Mouse (Mus musculus) kidney, postnatal 0 days (tissue): Measurements from ENCODE around the gene Ralgps1. TPM values are rescaled to one million over a fixed set of nuclear protein-coding genes. Genes with fewer than 3 reads are reported as not detected.
"Not testable (repeated sequence)": the region's sequence is repeated elsewhere in the genome, so short reads cannot be mapped to it uniquely, and the experiment has no call there.

ENCODE experiments used
- ATAC-seq: fragments of 200-750 bp; cut with Nextera tagmentation; replicated peaks from 2 replicates; pipeline ENCODE4 v1.8.0; 2017; ENCODE audit warnings: low read depth, moderate number of reproducible peaks, moderate TSS enrichment, moderate library complexity; ENCODE audit not compliant: low FRiP score
- DNase-seq: peaks from one replicate; pipeline ENCODE4 v3.0.0-alpha.2; 2016; ENCODE audit warnings: low spot score
- H3K27ac ChIP-seq: fragments of 300-500 bp; sonication (generic); 2 replicates; pipeline ENCODE4 v1.5.1; 2014; ENCODE audit warnings: mild to moderate bottlenecking
- H3K27me3 ChIP-seq: fragments of 300-500 bp; sonication (generic); 2 replicates; pipeline ENCODE4 v1.6.1; 2014; ENCODE audit warnings: low read length, mixed read lengths; ENCODE audit not compliant: insufficient read depth
- H3K36me3 ChIP-seq: fragments of 300-500 bp; sonication (generic); 2 replicates; pipeline ENCODE4 v1.6.1; 2014; ENCODE audit warnings: low read length, mixed read lengths; ENCODE audit not compliant: insufficient read depth
- H3K4me1 ChIP-seq: fragments of 300-500 bp; sonication (generic); replicated peaks from 2 replicates; pipeline ENCODE4 v1.6.1; 2014; ENCODE audit warnings: antibody characterized with exemption, low read length, mixed read lengths; ENCODE audit not compliant: insufficient read depth
- H3K4me2 ChIP-seq: fragments of 300-500 bp; sonication (generic); 2 replicates; pipeline ENCODE4 v1.6.1; 2014; ENCODE audit warnings: mild to moderate bottlenecking, low read length, moderate library complexity, mixed read lengths
- H3K4me3 ChIP-seq: fragments of 300-500 bp; sonication (generic); replicated peaks from 2 replicates; pipeline ENCODE4 v1.5.1; 2014; ENCODE audit warnings: low read depth, low read length
- H3K9ac ChIP-seq: fragments of 300-500 bp; sonication (generic); 2 replicates; pipeline ENCODE4 v1.6.1; 2014; ENCODE audit warnings: low read depth, low read length
- H3K9me3 ChIP-seq: fragments of 300-500 bp; sonication (generic); replicated peaks from 2 replicates; pipeline ENCODE4 v1.6.1; 2016; ENCODE audit warnings: low read length, inconsistent platforms, mixed read lengths
- CTCF ChIP-seq: IDR thresholded peaks from 2 replicates; pipeline ENCODE4 v1.5.1; 2016; ENCODE audit warnings: antibody characterized with exemption, low read depth, mild to moderate bottlenecking, moderate library complexity
- WGBS: fragments of 180-500 bp; shearing (Covaris S2); extraction: QIAGEN DNeasy Blood & Tissue Kit; methylation state at CpG from one replicate; pipeline ENCODE4 v1.1.7; 2014; 5-methylcytosine and 5-hydroxymethylcytosine counted together
- polyA plus RNA-seq: library from polyadenylated mRNA; unstranded; fragments of >200 nt; fragmentation: Nextera tagmentation; extraction: Ambion mirVana; gene quantifications from 2 replicates; pipeline ENCODE4 v1.2.1, GENCODE M21; 2015

Gene Ralgps1
- polyA plus RNA-seq, 1 experiment from 2014 or later, result 3.1 TPM

GRCm38 (mm10) chr2:33127271-33127670 lies 244.0 kb downstream of the Ralgps1 start:
- no peaks in the 10 kb centered on the region for H3K27me3 ChIP-seq
- WGBS, result 60% methylated on average over 2 of the region's 2 CpGs
- H3K27ac ChIP-seq, result no peak overlapping the region
- H3K36me3 ChIP-seq, result no peaks in the 10 kb centered on the region
- H3K4me3 ChIP-seq, result no peak overlapping the region
- peaks cover 4% of the 10 kb centered on the region for H3K4me1 ChIP-seq
- H3K9me3 ChIP-seq, result no peaks in the 10 kb centered on the region
- no peak for TF ChIP-seq CTCF
- no peak for DNase-seq
- no peak overlapping the region for H3K9ac ChIP-seq
- ATAC-seq, result no peak
- no peak overlapping the region for H3K4me2 ChIP-seq

DNA sequence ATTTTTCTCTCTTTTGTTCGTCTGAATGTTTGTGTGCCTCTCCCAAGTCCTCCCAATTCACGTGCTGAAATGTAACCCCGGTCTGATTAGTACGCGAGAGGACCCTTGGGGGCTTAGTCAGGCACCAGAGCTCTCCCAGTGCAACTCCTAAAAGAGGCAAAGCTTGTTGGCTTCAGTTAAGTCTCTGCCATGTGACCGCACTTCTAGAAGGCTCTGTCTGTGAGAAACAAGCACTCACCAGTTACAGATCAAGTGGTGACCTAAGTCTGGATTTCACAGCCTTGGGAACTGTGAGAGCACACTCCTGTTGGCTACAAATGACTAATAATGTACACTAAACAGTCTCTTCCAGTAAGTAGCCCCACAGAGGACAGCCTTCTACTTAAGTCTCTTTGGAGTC lies 248.4 kb downstream of the Ralgps1 start:
- WGBS, result 77% methylated on average over 6 of the region's 6 CpGs
- Histone ChIP-seq H3K27ac (no peak overlapping the region), H3K27me3 (no peaks in the 10 kb centered on the region), H3K36me3 (no peaks in the 10 kb centered on the region), H3K4me2 (no peak overlapping the region), H3K9ac (no peak overlapping the region), H3K9me3 (no peaks in the 10 kb centered on the region), H3K4me3 (no peak overlapping the region), H3K4me1 (no peaks in the 10 kb centered on the region)
- ATAC-seq (no peak), DNase-seq (no peak)
- TF ChIP-seq CTCF, result no peak

GRCm38 (mm10) chr2:33100536-33100935 lies 270.8 kb downstream of the Ralgps1 start:
- Histone ChIP-seq H3K9ac (no peak overlapping the region), H3K9me3 (no peaks in the 10 kb centered on the region), H3K27ac (no peak overlapping the region), H3K4me3 (no peak overlapping the region), H3K4me2 (no peak overlapping the region), H3K4me1 (no peaks in the 10 kb centered on the region), H3K27me3 (no peaks in the 10 kb centered on the region), H3K36me3 (no peaks in the 10 kb centered on the region)
- ATAC-seq (no peak), DNase-seq (no peak)
- 85% methylated on average over 8 of the region's 8 CpGs for WGBS
- TF ChIP-seq CTCF, result no peak

DNA sequence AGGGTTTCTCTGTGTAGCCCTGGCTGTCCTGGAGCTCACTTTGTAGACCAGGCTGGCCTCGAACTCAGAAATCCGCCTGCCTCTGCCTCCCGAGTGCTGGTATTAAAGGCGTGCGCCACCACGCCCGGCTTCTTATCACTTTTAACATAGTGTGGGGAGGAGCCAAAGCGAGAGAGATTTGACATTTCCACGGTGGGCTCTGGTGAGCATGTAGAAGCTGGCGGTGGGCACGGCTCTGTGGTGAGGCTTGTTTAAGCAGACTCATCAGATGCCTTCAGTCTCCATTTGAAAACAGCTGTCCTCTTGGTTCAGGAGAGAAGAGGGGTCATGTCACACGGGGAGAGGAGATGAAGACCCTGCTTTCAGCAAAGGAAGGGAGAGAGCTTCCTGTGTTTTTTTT lies 274.0 kb downstream of the Ralgps1 start:
- DNase-seq, H3K27me3 ChIP-seq, H3K9ac ChIP-seq, ATAC-seq, H3K4me3 ChIP-seq, H3K4me2 ChIP-seq, H3K36me3 ChIP-seq, H3K27ac ChIP-seq, H3K9me3 ChIP-seq, H3K4me1 ChIP-seq: not testable (repeated sequence)
- WGBS, result 91% methylated on average over 12 of the region's 12 CpGs

GRCm38 (mm10) chr2:33095221-33095671 lies 276.0 kb downstream of the Ralgps1 start:
- TF ChIP-seq CTCF, result no peak
- peak; percentile 9 for DNase-seq
- Histone ChIP-seq H3K36me3 (no peaks in the 10 kb centered on the region), H3K27me3 (no peaks in the 10 kb centered on the region), H3K4me3 (no peak overlapping the region), H3K4me2 (no peak overlapping the region), H3K27ac (no peak overlapping the region), H3K9ac (no peak overlapping the region), H3K4me1 (no peaks in the 10 kb centered on the region), H3K9me3 (no peaks in the 10 kb centered on the region)
- ATAC-seq, result no peak
- WGBS, result 51% methylated on average over 10 of the region's 10 CpGs

DNA sequence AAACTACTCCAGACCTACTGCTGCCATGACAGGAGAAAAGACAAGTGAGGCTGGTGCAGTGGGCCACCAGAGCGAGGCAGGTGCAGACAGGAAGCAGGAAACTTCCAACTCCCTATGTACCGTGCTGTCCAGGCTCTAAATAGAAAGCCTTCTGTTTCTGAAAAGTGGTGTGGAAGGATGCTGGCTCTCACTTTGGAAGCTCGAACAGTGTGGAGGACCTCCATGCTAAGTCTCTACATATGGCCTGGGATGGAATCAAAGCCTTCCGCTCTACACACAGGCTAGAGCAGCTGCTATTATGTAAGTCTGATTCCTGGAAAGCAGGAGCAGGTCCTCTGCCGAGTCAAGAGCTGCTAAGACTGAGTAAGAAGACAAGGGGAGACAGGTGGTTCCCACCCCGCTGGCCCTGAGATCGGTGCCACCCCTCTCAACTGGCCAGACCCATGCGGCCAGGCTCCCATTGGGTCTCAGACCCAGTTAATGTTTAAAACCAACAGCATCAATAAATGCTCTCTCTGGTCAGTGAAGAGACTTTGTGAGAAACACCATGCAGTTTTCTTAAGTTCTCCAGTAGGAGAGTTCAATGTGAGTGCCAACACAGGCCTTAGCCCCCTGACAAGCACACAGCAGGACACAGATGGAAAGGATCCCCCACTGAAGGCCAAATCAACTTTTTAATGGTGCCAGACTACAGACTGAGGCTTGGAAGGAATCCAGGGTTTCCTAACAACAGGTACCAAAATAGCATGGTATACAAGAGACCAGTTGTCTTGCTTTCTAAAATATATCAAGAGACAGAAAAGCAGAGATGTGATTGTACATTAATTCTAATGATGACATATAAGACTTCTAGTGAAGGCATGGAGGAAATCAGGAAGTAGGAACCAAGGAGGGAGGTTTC lies 280.4 kb downstream of the Ralgps1 start:
- TF ChIP-seq CTCF, result no peak
- Histone ChIP-seq H3K9me3 (no peaks in the 10 kb centered on the region), H3K27me3 (no peaks in the 10 kb centered on the region), H3K4me1 (no peaks in the 10 kb centered on the region), H3K9ac (no peak overlapping the region), H3K4me3 (no peak overlapping the region), H3K4me2 (no peak overlapping the region), H3K27ac (no peak overlapping the region), H3K36me3 (no peaks in the 10 kb centered on the region)
- ATAC-seq, result no peak
- DNase-seq, result no peak
- 84% methylated on average over 8 of the region's 8 CpGs for WGBS

GRCm38 (mm10) chr2:33090033-33090400 lies 281.3 kb downstream of the Ralgps1 start:
- 69% methylated on average over 1 of the region's 1 CpGs for whole genome bisulfite sequencing
- not testable (repeated sequence) for H3K36me3 ChIP-seq, H3K9ac ChIP-seq, DNase-seq, H3K27me3 ChIP-seq, H3K4me3 ChIP-seq, H3K27ac ChIP-seq, ATAC-seq, H3K4me1 ChIP-seq, H3K9me3 ChIP-seq, H3K4me2 ChIP-seq
